Mouse (Mus musculus) adrenal gland, postnatal 14 days (tissue): ENCODE data around the gene Grhl3. TPM values are rescaled to one million over a fixed set of nuclear protein-coding genes. Genes with fewer than 3 reads are reported as not detected.
A peak's percentile ranks its signal among the peaks of the same experiment; 100 is the strongest.

Experiments
- DNase-seq: peaks from one replicate; pipeline ENCODE4 v3.0.0; 2021; ENCODE audit warnings: mixed read lengths
- microRNA-seq, 2 experiments: library from miRNA; unstranded; fragments of <30 nt; microRNA quantifications; one replicate each; pipeline ENCODE4 v1.2.0; 2021
- total RNA-seq: library from RNA; stranded (reverse); gene quantifications from 2 replicates; pipeline ENCODE4 v1.2.3, GENCODE M21; 2021

The Grhl3 gene
- total RNA-seq, 1 experiment from 2014 or later = 0.37 TPM

GRCm38 (mm10) chr4:135493691-135494520 is 79.5 kb downstream of the Grhl3 start:
- DNase-seq = peak; percentile 43

- DNase-seq = no peak
Observed at GRCm38 (mm10) chr4:135493271-135493670, 80.2 kb downstream of the Grhl3 start.

Small RNA genes within 50 kb of the gene (microRNA-seq; reads per million reads assigned to microRNA genes)
- gene Gm25317 = 0 reads per million in 2 experiments

Other genes starting within 250 kb of the Grhl3 start
- 120 and 136 TPM in 2 replicates for gene Srrm1, start 220.3 kb downstream of the Grhl3 start, total RNA-seq
- gene Ncmap, start 175.4 kb downstream of the Grhl3 start, total RNA-seq = 1.2 TPM in 1 of 2 replicates, not detected in the other
- 15.8 and 16.4 TPM in 2 replicates for gene Rcan3, start 139.8 kb downstream of the Grhl3 start, total RNA-seq
- gene Stpg1, start 78.8 kb downstream of the Grhl3 start, total RNA-seq = 0.19 and 1.1 TPM in 2 replicates
- 15.5 and 15.8 TPM in 2 replicates for gene Nipal3, start 78.6 kb downstream of the Grhl3 start, total RNA-seq
- 0.30 and 0.60 TPM in 2 replicates for gene Ifnlr1, start 112.7 kb upstream of the Grhl3 start, total RNA-seq
- 0.67 and 0.75 TPM in 2 replicates for gene Il22ra1, start 154.5 kb upstream of the Grhl3 start, total RNA-seq
- 0.59 and 0.75 TPM in 2 replicates for gene Myom3, start 186.1 kb upstream of the Grhl3 start, total RNA-seq